Mouse (Mus musculus): ENCODE results near the gene Gm28305.

The Gm28305 gene

GRCm38 (mm10) chr9:104070863-104071604, 30.6 kb downstream of the Gm28305 start:
- DNase-seq = no peak

DNA sequence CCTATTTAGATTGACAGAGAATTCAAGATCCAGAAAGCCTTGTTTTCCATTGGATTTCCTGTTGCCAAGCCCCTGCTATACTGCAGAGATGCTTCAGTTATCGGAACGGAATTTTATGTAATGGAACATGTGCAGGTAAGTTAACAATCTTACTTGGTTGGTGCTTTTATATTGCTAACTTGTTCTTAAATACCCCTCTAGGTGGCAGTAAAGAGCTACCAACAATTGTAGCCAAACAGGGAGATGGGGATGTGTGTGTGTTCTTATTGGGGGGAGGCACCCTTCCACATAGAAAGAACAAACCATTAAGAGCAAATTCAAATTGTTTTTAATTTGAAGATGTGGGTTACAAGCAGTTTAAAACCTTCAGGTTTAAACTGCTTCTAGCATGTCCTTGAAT, 35.3 kb downstream of the Gm28305 start:
- no peak for DNase-seq

- DNase-seq = no peak
Observed at GRCm38 (mm10) chr9:104078780-104079179, 38.3 kb downstream of the Gm28305 start.

- peak; percentile 74 to 76 for DNase-seq
Observed at GRCm38 (mm10) chr9:104079379-104079778, 38.9 kb downstream of the Gm28305 start.

DNA sequence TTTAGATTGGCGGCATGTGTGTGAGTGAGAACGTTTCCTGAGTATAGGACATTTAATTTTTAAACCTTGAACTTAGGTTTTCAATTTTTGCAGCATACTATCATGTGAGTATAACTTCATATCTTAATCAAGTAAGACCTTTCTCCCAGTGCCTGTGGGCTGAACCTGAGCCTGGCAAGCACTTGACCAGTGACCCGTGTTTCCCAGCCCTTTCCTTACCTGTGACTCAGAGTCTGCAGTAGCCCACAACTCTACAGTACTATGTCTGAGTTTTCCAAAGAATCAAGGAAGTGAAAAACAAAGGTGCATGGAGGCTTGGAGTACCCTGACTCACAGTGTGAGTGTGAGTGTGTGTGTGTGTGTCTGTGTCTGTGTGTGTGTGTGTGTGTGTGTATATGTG, 39.6 kb downstream of the Gm28305 start:
- DNase-seq = no peak

- no peak for DNase-seq
Observed at GRCm38 (mm10) chr9:104085730-104086429, 45.4 kb downstream of the Gm28305 start.

- peak; percentile 44 to 62 for DNase-seq
Observed at GRCm38 (mm10) chr9:104088555-104088954, 48.1 kb downstream of the Gm28305 start.

DNA sequence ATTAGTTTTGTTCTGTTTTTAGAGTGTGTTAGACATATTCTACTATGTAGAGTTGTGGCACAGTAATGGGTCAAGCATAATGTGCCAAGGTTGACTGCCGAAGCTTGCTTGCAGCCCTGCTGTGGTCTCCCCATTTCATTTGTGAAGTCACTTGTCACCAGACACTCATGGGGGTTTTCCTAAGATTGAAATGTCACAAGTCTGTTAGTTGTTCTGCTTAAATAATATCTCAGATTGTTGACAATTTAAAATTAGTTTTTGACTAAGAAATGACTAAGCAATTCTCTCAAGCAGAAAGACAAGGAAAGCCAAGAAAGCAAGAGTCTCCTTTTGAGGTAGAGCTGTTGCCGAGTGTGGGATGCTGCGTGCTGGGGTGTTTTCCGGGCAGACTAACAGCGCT, 52.5 kb downstream of the Gm28305 start:
- no peak for DNase-seq

- DNase-seq = no peak
Observed at GRCm38 (mm10) chr9:104098256-104098655, 57.8 kb downstream of the Gm28305 start.

- no peak for DNase-seq
Observed at GRCm38 (mm10) chr9:104099060-104099459, 58.6 kb downstream of the Gm28305 start.

- DNase-seq = peak; percentile 40 to 64
Observed at GRCm38 (mm10) chr9:104100822-104101221, 60.4 kb downstream of the Gm28305 start.

GRCm38 (mm10) chr9:104101458-104101857, 61.0 kb downstream of the Gm28305 start:
- DNase-seq = peak; percentile 60 to 72

DNA sequence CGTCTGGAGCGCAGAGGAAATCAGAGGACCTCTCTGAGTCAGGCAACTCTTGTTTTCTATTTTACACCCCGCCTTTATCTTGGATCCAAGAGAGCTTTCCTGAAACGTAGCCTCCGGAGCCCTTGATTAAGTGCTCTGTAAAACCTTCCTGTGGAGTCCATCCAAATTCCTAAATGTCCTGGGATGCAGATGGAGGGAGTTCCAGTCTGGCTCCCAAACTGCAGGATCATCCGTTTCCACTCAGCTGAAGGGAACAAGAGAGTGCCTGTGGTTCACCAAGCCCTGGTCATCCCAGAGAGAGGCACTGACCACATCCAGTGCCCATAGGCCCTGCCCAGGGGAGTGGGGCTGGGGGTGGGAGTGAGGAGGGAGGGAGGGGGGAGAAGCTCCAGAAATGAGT, 61.8 kb downstream of the Gm28305 start:
- peak in 1 of 2 experiments; percentile 24 for DNase-seq

DNA sequence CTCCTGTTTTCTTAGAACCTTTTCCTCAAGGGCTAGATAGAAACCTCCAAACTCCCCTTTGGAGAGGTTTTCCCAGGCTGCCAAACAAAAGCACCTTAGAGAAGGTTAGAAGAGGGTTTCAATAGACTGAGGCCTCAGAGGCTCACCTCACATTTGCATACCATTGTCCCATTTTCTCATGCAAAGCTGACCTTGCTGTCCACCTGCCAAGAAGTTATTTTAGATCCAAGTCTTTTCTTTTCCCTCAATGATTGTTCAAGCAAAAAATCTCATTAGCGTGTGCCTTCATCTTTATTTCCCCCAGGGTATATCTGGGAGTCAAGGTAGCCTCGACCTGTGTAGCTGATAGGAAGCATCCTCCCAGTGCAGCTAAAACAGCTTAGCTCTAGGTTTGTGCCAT, 62.4 kb downstream of the Gm28305 start:
- no peak for DNase-seq

DNA sequence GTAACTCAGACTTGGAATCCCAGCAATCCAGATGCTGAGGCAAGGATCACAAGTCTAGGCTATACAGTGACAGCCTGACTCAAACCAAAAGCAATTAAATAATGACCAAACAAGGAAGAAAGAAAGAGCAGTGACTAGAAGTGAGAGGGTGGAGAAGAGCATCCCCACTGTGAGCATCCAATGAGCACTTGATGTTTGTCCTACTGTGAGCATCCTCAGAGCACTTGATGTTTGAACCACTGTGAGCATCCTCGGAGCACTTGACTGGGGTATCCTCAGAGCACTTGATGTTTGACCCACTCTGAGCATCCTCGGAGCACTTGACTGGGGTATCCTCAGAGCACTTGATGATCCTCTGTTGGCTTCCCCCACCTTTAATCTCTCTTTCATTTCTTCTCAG, 64.5 kb downstream of the Gm28305 start:
- DNase-seq = no peak

DNA sequence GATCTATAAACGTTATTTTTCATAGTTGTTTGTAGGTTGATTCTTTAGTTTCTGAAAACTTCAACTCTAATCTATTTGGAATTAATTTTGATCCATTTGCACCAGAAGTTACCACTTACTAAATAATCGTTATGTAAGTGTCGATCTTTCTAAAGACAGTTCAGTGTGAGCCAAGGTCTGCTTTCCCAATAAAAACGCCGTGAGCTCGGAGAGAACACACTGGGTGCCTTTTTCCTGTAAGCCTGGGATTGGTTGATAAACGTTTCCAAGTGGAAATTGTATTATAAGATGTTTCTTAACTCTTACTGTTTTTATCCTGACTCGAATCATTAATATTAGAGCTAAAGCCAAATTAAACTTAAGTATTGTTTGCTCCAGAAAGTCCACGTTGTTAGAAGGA, 66.5 kb downstream of the Gm28305 start:
- no peak for DNase-seq

GRCm38 (mm10) chr9:104107482-104107881, 67.0 kb downstream of the Gm28305 start:
- peak in 1 of 2 experiments; percentile 36 for DNase-seq

GRCm38 (mm10) chr9:104108571-104109143, 68.2 kb downstream of the Gm28305 start:
- no peak for DNase-seq

DNA sequence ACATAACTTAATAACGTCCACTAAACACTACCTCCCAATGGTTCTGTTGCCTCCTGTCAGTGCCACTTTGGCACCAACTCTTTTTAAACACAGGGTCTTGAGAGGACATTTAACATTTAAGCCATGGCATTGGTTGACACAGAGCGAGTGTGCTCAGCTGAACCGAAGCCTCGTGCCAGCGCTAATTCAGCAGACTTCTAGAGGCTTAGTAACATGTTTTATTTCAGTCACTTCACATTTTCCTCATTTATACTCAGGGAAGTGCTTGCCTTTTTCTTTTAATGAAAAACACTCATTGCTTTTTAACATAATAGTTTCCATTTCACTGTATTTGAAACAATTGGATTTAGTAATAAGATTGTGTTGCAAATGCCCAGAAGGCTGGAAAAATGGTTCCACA, 68.7 kb downstream of the Gm28305 start:
- DNase-seq = no peak

DNA sequence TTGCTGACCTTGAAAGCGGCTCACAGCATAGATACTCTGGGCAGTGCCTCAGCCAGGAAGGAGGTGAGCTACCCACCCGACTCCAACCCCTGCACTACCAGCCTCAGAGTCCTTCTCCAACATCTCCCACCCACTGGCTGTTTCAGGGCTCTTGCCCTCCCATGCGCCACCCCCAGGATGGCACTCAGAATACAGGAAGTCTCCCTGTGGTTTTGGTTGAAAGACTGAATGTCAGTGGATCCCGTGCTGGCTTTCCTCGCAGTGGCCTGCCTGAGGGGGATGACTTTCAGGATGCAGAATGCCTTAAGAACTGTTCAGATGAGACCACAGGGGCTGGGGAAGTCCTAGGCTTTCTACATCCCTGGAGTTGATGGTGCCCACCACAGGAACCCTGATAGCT, 82.6 kb downstream of the Gm28305 start:
- DNase-seq = peak; percentile 48 to 56

DNA sequence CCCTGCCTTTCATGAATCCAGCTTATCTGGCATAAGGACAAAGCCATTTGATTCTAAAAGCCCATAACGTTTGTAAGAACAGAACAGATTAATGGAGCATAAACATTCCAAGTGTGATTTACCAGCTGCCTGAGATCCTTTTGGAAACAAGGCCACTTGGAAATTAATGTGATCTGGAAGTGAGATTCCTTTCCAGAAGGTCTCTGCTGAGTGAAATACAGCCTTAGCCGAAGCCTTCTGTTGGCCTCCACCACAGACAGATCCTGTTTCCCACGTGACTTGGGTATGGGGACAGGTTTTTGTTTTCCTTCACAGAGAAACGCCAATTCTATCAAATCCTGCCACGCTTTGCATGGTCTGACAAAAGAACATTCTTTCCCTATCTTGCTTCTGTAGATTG, 83.2 kb downstream of the Gm28305 start:
- peak in 1 of 2 experiments; percentile 46 for DNase-seq

Data from kidney, postnatal 4 days (tissue).